Mouse (Mus musculus) embryonic fibroblast, embryonic 13.5 days (primary cell): Measurements from ENCODE around the gene Cdc42bpb.

Source experiments
- CTCF ChIP-seq: IDR thresholded peaks from 2 replicates; pipeline ENCODE4 v1.5.1; 2011; ENCODE audit warnings: mild to moderate bottlenecking, control low read depth, low read length, moderate library complexity, borderline replicate concordance; ENCODE audit not compliant: insufficient read depth
- POLR2A ChIP-seq: IDR thresholded peaks from 2 replicates; pipeline ENCODE4 v1.6.1; 2011; ENCODE audit warnings: low read depth, mild to moderate bottlenecking, control low read depth, low read length, moderate library complexity

- TF ChIP-seq CTCF (no peak), POLR2A (no peak)
These were observed 84.5 kb downstream of the Cdc42bpb start for GRCm38 (mm10) chr12:111293025-111293424.
